Mouse (Mus musculus) heart, embryonic 15.5 days (tissue): Measurements from ENCODE around the gene Gm49393. TPM values are rescaled to one million over a fixed set of nuclear protein-coding genes. Genes with fewer than 3 reads are reported as not detected.

ENCODE experiments used
- ATAC-seq: fragments of 200-750 bp; cut with Nextera tagmentation; replicated peaks from 2 replicates; pipeline ENCODE4 v1.8.0; 2017; ENCODE audit warnings: low read depth, moderate TSS enrichment; ENCODE audit not compliant: insufficient number of reproducible peaks, insufficient read depth, low FRiP score
- H3K27ac ChIP-seq: fragments of 300-500 bp; sonication (generic); 2 replicates; pipeline ENCODE4 v1.5.1; 2015; ENCODE audit warnings: mild to moderate bottlenecking, inconsistent platforms
- H3K27me3 ChIP-seq: fragments of 300-500 bp; sonication (generic); 2 replicates; pipeline ENCODE4 v1.6.1; 2015; ENCODE audit warnings: inconsistent platforms
- H3K36me3 ChIP-seq: fragments of 300-500 bp; sonication (generic); 2 replicates; pipeline ENCODE4 v1.6.1; 2015; ENCODE audit warnings: mild to moderate bottlenecking, inconsistent platforms
- H3K4me1 ChIP-seq: fragments of 300-500 bp; sonication (generic); replicated peaks from 2 replicates; pipeline ENCODE4 v1.6.1; 2015; ENCODE audit warnings: inconsistent platforms
- H3K4me2 ChIP-seq: fragments of 300-500 bp; sonication (generic); 2 replicates; pipeline ENCODE4 v1.6.1; 2015; ENCODE audit warnings: inconsistent platforms, mild to moderate bottlenecking, moderate library complexity
- H3K4me3 ChIP-seq: fragments of 300-500 bp; sonication (generic); 2 replicates; pipeline ENCODE4 v1.5.1; 2015; ENCODE audit warnings: mild to moderate bottlenecking, inconsistent platforms
- H3K9ac ChIP-seq: fragments of 300-500 bp; sonication (generic); 2 replicates; pipeline ENCODE4 v1.6.1; 2015; ENCODE audit warnings: mild to moderate bottlenecking, inconsistent platforms
- H3K9me3 ChIP-seq: fragments of 300-500 bp; sonication (generic); replicated peaks from 2 replicates; pipeline ENCODE4 v1.6.1; 2016; ENCODE audit warnings: inconsistent platforms
- WGBS: fragments of 180-500 bp; shearing (Covaris S2); methylation state at CpG from one replicate; pipeline ENCODE4 v1.1.7; 2015; ENCODE audit warnings: mixed read lengths; 5-methylcytosine and 5-hydroxymethylcytosine counted together
- polyA plus RNA-seq: library from polyadenylated mRNA; unstranded; fragments of >200 nt; fragmentation: Nextera tagmentation; extraction: Ambion mirVana; gene quantifications from 2 replicates; pipeline ENCODE4 v1.2.1, GENCODE M21; 2015

Gene Gm49393
- polyA plus RNA-seq, 1 experiment from 2014 or later, result 0.54 TPM

DNA sequence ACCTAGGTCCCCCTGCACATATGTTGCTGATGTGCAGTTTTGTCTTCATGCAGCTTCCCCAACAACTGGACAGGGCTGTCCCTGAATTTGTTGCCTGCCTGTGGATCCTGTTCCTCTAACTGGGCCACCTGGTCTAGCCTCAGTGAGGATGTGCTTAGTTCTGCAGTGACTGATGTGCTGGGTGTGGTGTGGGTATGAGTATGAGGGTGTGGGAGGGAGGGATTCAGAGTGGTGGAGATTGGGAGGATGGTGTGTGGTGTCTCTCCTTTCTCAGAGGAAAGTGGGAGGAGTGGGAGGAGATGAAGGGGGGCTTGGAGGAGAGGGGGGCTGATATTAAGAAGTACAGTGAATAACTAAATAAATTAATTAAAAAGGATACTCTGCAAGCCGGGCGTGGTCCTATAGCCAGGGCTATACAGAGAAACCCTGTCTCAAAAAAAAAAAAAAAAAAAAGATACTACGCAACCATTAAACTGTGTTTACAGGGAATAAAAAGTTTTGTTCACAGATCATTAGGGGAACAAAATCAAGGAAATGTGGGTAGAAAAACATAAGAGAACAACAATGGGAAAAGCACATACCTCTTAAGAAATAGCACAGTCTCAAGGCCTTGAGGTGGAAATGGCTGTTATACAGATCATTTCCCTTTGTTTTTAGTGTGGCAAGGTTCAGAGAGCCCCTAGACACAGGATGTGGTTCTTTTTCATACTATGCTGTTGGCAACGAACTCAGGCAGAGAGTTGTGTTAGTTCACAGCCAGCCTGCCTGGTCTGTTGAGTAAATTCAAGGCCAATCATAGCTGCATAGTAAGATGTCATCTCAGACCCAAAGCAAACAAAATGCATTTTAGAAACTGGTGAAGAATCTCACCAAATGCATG is 86.9 kb downstream of the Gm49393 start:
- Histone ChIP-seq H3K4me3 (no peak overlapping the region), H3K9ac (no peak overlapping the region), H3K27me3 (no peaks in the 10 kb centered on the region), H3K9me3 (no peaks in the 10 kb centered on the region), H3K36me3 (no peaks in the 10 kb centered on the region), H3K4me1 (no peaks in the 10 kb centered on the region), H3K4me2 (no peak overlapping the region), H3K27ac (peak overlapping the region; percentile 42; the same call in 1 of the 2 replicates)
- no peak for ATAC-seq
- WGBS, result 79% methylated on average over 4 of the region's 4 CpGs

DNA sequence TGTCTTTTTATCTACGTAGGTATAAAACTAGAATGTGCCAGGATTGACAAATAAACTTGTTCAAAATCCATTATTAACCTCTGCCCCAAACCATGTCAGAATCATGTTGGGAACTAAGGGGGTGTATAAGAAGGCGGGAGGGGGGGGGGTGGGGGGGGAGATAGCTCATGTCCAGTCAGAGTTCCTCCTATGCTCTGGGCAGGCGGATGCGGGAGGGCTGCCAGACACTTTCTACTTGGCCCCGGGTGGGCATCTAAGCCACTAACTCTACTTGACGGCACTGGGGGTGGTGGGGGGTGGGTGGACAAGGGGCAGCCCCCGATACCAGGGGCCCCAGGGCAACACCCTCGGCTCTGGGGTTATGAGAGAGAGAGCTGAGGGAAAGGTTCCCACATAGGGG is 92.2 kb downstream of the Gm49393 start:
- WGBS, result 79% methylated on average over 8 of the region's 8 CpGs
- no peak overlapping the region for H3K4me3 ChIP-seq
- no peaks in the 10 kb centered on the region for H3K36me3 ChIP-seq
- H3K9me3 ChIP-seq, result no peaks in the 10 kb centered on the region
- H3K27me3 ChIP-seq, result no peaks in the 10 kb centered on the region
- no peak overlapping the region for H3K9ac ChIP-seq
- no peak for ATAC-seq
- no peaks in the 10 kb centered on the region for H3K4me1 ChIP-seq
- no peak overlapping the region for H3K4me2 ChIP-seq
- no peak overlapping the region for H3K27ac ChIP-seq

DNA sequence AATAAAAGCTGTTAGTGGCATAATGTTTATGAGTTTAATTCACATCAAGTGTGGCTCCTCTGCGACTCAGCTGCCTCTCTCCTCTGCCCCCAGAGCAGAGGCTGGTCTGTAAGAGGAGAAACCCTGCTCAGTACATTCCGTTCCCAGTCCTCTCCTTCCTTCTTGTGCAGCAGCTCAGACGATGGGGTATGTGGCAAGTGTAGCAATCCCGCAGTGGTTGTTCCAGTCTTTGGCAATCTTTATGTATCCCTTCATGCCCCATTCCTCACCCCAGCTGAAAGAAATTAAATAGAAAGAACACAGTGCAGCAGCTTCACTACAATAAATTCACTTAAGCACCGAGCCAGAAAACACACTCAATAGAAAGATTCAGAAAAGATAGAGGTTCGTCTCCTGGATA is 92.7 kb downstream of the Gm49393 start:
- H3K36me3 ChIP-seq, result no peaks in the 10 kb centered on the region
- H3K9ac ChIP-seq, result no peak overlapping the region
- H3K9me3 ChIP-seq, result no peaks in the 10 kb centered on the region
- no peak overlapping the region for H3K4me2 ChIP-seq
- H3K27me3 ChIP-seq, result no peaks in the 10 kb centered on the region
- H3K4me1 ChIP-seq, result no peaks in the 10 kb centered on the region
- no peak for ATAC-seq
- no peak overlapping the region for H3K4me3 ChIP-seq
- WGBS, result 61% methylated on average over 6 of the region's 6 CpGs
- no peak overlapping the region for H3K27ac ChIP-seq

DNA sequence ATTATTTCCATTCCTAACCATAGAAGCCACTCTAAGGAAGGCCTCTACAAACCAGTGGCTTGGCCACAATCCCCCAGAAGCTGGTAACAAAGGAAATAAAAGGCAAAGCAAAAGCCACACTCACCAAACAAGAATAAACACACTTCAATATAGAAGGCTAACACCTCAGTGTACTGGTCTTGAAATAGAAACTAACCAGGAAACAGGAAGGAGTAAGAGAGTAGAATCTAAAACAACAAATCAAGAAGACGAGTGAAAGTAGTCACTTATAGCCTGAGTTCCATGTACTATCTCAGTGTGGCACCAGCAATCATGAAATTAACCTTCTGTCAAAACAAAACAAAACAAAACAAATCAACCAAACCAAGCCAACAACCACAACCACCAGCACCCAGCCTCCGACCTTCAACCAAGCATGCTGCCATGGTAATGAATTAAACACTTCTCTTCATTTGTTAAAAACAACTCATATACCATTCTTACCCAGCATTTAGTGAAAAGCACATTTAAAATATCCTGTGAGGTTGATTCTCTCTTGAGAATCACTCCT is 96.0 kb downstream of the Gm49393 start:
- no peaks in the 10 kb centered on the region for H3K9me3 ChIP-seq
- ATAC-seq, result no peak
- no peaks in the 10 kb centered on the region for H3K36me3 ChIP-seq
- H3K27me3 ChIP-seq, result no peaks in the 10 kb centered on the region
- 53% methylated on average over 2 of the region's 2 CpGs for WGBS
- H3K4me2 ChIP-seq, result no peak overlapping the region
- no peaks in the 10 kb centered on the region for H3K4me1 ChIP-seq
- H3K4me3 ChIP-seq, result no peak overlapping the region
- no peak overlapping the region for H3K9ac ChIP-seq
- no peak overlapping the region for H3K27ac ChIP-seq

- WGBS, result 47% methylated on average over 3 of the region's 3 CpGs
- H3K27me3 ChIP-seq, result no peaks in the 10 kb centered on the region
- no peaks in the 10 kb centered on the region for H3K4me1 ChIP-seq
- H3K9me3 ChIP-seq, result no peaks in the 10 kb centered on the region
- no peak overlapping the region for H3K9ac ChIP-seq
- no peak overlapping the region for H3K27ac ChIP-seq
- H3K36me3 ChIP-seq, result no peaks in the 10 kb centered on the region
- no peak overlapping the region for H3K4me2 ChIP-seq
- no peak for ATAC-seq
- H3K4me3 ChIP-seq, result no peak overlapping the region
These were observed 109.3 kb downstream of the Gm49393 start for GRCm38 (mm10) chr13:60826052-60826451.

DNA sequence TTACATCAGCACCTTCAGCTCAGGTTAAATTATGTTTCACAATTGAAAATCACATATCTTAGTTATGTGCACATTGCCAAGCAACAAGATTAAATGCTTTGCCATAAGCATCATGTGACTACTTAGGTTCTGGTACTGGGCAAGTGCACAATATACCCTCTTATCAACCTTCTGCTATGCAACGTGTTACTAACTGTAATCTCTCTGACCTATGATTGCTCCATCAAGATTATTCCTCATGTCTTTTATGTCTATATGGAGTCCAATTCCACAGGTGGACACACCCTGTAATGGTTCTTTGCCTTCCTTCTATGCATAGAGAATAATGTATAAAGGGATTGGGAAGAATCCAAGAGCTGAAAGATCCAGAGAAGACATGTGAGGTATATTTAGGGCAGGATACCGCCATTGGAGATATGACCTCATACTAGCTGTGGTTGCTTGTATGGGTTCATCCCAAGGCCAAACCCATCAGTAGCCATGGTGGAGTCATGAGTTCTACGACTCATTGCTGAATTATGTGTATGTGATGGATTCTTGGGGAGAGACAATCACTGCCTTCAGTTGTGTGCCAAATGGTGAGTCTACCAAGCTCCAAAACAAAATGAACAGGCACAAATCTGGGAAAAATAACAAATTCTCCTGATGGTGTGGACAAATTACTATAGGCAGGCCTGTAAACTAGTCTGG is 114.8 kb downstream of the Gm49393 start:
- no peak overlapping the region for H3K4me3 ChIP-seq
- 51% methylated on average over 3 of the region's 3 CpGs for WGBS

GRCm38 (mm10) chr13:60819469-60819868 is 115.9 kb downstream of the Gm49393 start:
- Histone ChIP-seq H3K27me3 (no peaks in the 10 kb centered on the region), H3K9me3 (no peaks in the 10 kb centered on the region), H3K27ac (no peak overlapping the region), H3K4me2 (no peak overlapping the region), H3K4me3 (no peak overlapping the region), H3K36me3 (no peaks in the 10 kb centered on the region), H3K4me1 (no peaks in the 10 kb centered on the region), H3K9ac (no peak overlapping the region)
- no peak for ATAC-seq
- 8% methylated on average over 7 of the region's 7 CpGs for WGBS

More for the DNA sequence above, 114.8 kb downstream of the Gm49393 start:
- Histone ChIP-seq H3K36me3 (no peaks in the 10 kb centered on the region), H3K4me2 (no peak overlapping the region), H3K9me3 (no peaks in the 10 kb centered on the region), H3K9ac (no peak overlapping the region), H3K4me1 (no peaks in the 10 kb centered on the region), H3K27me3 (no peaks in the 10 kb centered on the region), H3K27ac (no peak overlapping the region)
- no peak for ATAC-seq

DNA sequence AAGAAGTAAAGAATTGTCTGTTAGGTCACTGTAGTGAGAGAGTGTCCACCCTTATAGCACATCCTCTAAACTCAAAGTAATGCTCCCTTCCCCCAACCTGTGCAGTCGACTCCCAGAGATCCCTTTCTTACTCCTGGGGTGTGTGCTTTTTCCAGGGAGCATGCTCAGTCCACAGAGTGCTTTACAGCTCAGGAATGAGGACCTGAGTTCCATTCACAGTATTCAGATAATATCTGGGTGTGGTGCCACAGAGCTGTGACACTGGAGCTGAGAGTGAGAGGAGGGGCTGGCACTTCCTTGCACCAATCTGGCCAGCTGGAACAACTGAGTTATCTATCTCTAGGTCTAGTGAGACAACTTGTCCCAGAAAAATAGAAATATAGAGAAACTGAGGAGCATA is 121.7 kb downstream of the Gm49393 start:
- Histone ChIP-seq H3K9me3 (no peaks in the 10 kb centered on the region), H3K36me3 (no peaks in the 10 kb centered on the region), H3K9ac (no peak overlapping the region), H3K27ac (no peak overlapping the region), H3K4me2 (no peak overlapping the region), H3K4me3 (no peak overlapping the region), H3K4me1 (no peaks in the 10 kb centered on the region), H3K27me3 (no peaks in the 10 kb centered on the region)
- 49% methylated on average over 1 of the region's 1 CpGs for WGBS
- ATAC-seq, result no peak

DNA sequence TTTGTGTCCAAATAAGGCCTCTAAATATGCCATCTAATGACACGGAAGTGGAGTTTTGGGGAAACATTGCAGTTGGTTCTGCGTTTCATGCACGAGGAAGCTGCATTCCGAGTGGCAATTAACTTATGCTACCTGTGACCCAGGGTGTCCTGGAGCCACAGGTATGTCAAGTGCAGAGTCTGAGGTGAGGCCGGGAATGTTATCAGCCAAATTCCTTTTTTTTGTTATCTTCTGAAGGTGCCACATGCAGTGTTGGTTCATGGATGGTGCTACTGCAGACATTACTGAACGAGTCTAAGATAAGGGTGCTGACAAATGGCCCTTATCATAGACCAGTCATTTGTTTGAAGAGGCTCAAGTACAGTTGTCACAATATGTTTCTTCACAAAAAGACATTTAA is 122.6 kb downstream of the Gm49393 start:
- Histone ChIP-seq H3K27ac (no peak overlapping the region), H3K4me1 (no peaks in the 10 kb centered on the region), H3K4me2 (no peak overlapping the region), H3K9me3 (no peaks in the 10 kb centered on the region), H3K27me3 (no peaks in the 10 kb centered on the region), H3K36me3 (no peaks in the 10 kb centered on the region), H3K9ac (no peak overlapping the region), H3K4me3 (no peak overlapping the region)
- WGBS, result 63% methylated on average over 6 of the region's 6 CpGs
- no peak for ATAC-seq

- H3K27me3 ChIP-seq, result no peaks in the 10 kb centered on the region
- no peaks in the 10 kb centered on the region for H3K36me3 ChIP-seq
- WGBS, result 58% methylated on average over 2 of the region's 2 CpGs
- ATAC-seq, result no peak
- no peak overlapping the region for H3K9ac ChIP-seq
- H3K27ac ChIP-seq, result no peak overlapping the region
- H3K4me2 ChIP-seq, result no peak overlapping the region
- no peaks in the 10 kb centered on the region for H3K9me3 ChIP-seq
- H3K4me3 ChIP-seq, result no peak overlapping the region
- H3K4me1 ChIP-seq, result no peaks in the 10 kb centered on the region
These were observed 125.7 kb downstream of the Gm49393 start for GRCm38 (mm10) chr13:60809690-60810089.
